In genomic region chr11:22695237-22695636, GRCm38 (mm10) we compare ENCODE assay signal across 19 mouse cellular contexts.
DNase-seq lines count a peak whose midpoint lies in the region; ATAC-seq and TF ChIP-seq lines count a peak whose summit lies in the region.
"Had no signal": no experiment of that assay in that cellular context is flagged by ENCODE, and none has a peak within 500 bp of the region (broad histone marks: within the 10 kb centered on the region; RNA-seq: fewer than 3 reads in every experiment).

No protein-coding gene starts in this region.

- H3K4me3 ChIP-seq in heart, adult 2 months, result no peak overlapping the region
- H3K4me3 ChIP-seq in heart, embryonic 11.5 days (ENCODE audit: low read depth, low read length), result no peak overlapping the region
- H3K4me3 ChIP-seq in kidney, embryonic 15.5 days (replicated peaks), result no peak overlapping the region
- no peak overlapping the region for H3K4me3 ChIP-seq in bone marrow macrophage, adult 2 months (ENCODE audit: insufficient read depth, low read length)
- H3K4me3 ChIP-seq in brown adipose tissue, adult 24 weeks (ENCODE audit: insufficient read depth, low read depth, low read length), result no peak overlapping the region
- H3K4me3 ChIP-seq: embryonic facial prominence, embryonic 13.5 days; forebrain, embryonic 13.5 days; gastrocnemius, adult 2 months; hindbrain, embryonic 13.5 days; intestine, embryonic 15.5 days had no signal

- H3K9me3 ChIP-seq in heart, embryonic 11.5 days (replicated peaks; ENCODE audit: control insufficient read depth, low read length), result no peaks in the 10 kb centered on the region
- H3K9me3 ChIP-seq in kidney, embryonic 15.5 days (replicated peaks), result no peaks in the 10 kb centered on the region
- H3K9me3 ChIP-seq: embryonic facial prominence, embryonic 13.5 days; forebrain, embryonic 13.5 days; hindbrain, embryonic 13.5 days; intestine, embryonic 15.5 days had no signal

- intact Hi-C loops in heart, adult 2 months (cut with DNase I), result loop anchor here (2.0 to 5.0 kb wide), 2 partner anchors 74 to 167 kb away; partner anchors contain the start of gene B3gnt2

- DNase-seq in heart, adult 2 months, result no peak
- no peak for DNase-seq in kidney, adult 9 months
- DNase-seq in thymus, postnatal 14 days, result no peak
- DNase-seq: adrenal gland, postnatal 25 days; cerebellum, adult 11 months; cerebellum, adult 8-10 months; cerebellum, postnatal 14 days; gastrocnemius, adult 2 months; gastrocnemius, postnatal 25 days; kidney, adult 18-20 months had no signal

- WGBS in heart, adult 2 months, result 86% methylated on average over 1 of the region's 1 CpGs
- WGBS in heart, embryonic 11.5 days (ENCODE audit: insufficient replicate concordance), result 81% methylated on average over 1 of the region's 1 CpGs
- WGBS in kidney, embryonic 15.5 days, result 93% methylated on average over 1 of the region's 1 CpGs

- no peak overlapping the region for H3K9ac ChIP-seq in heart, adult 2 months (ENCODE audit: low read depth, low read length)
- no peak overlapping the region for H3K9ac ChIP-seq in heart, embryonic 11.5 days (ENCODE audit: low read depth, low read length)
- H3K9ac ChIP-seq in kidney, embryonic 15.5 days, result no peak overlapping the region
- H3K9ac ChIP-seq: embryonic facial prominence, embryonic 13.5 days; forebrain, embryonic 13.5 days; hindbrain, embryonic 13.5 days; intestine, embryonic 15.5 days had no signal

- H3K4me1 ChIP-seq in heart, adult 2 months (ENCODE audit: control insufficient read depth, insufficient read depth, low read length), result peaks cover 13% of the 10 kb centered on the region
- peaks cover 4% of the 10 kb centered on the region; the same call in 1 of the 2 replicates for H3K4me1 ChIP-seq in heart, embryonic 11.5 days (ENCODE audit: control insufficient read depth, insufficient read depth, low read length)
- peaks cover 8% of the 10 kb centered on the region for H3K4me1 ChIP-seq in kidney, embryonic 15.5 days
- H3K4me1 ChIP-seq in bone marrow macrophage, adult 2 months (ENCODE audit: control insufficient read depth, insufficient read depth, low read length), result peaks cover 47% of the 10 kb centered on the region
- H3K4me1 ChIP-seq in brown adipose tissue, adult 24 weeks (ENCODE audit: control insufficient read depth, insufficient read depth, insufficient read length, low read length), result peaks cover 11% of the 10 kb centered on the region
- H3K4me1 ChIP-seq: intestine, embryonic 15.5 days had no signal

- peaks cover 8% of the 10 kb centered on the region; the same call in 1 of the 2 replicates for H3K36me3 ChIP-seq in heart, adult 2 months (ENCODE audit: control insufficient read depth, insufficient read depth, low read length)
- no peaks in the 10 kb centered on the region; the same call in 1 of the 2 replicates for H3K36me3 ChIP-seq in heart, embryonic 11.5 days (ENCODE audit: control insufficient read depth, insufficient read depth, low read length)
- H3K36me3 ChIP-seq in kidney, embryonic 15.5 days, result no peaks in the 10 kb centered on the region
- H3K36me3 ChIP-seq: embryonic facial prominence, embryonic 13.5 days; hindbrain, embryonic 13.5 days; intestine, embryonic 15.5 days had no signal

- no peaks in the 10 kb centered on the region for H3K79me2 ChIP-seq in heart, adult 2 months (replicated peaks; ENCODE audit: control insufficient read depth, insufficient read depth, low read length)

- TF ChIP-seq POLR2A in heart, adult 2 months (IDR thresholded peaks at IDR 0.05; ENCODE audit: insufficient read depth, low read depth, low read length), result no peak
- TF ChIP-seq POLR2A in bone marrow macrophage, adult 2 months (IDR thresholded peaks at IDR 0.05; ENCODE audit: borderline replicate concordance, low read depth, low read length), result no peak

- H3K27me3 ChIP-seq in heart, adult 2 months (ENCODE audit: control insufficient read depth, insufficient read depth, low read length), result no peaks in the 10 kb centered on the region
- no peaks in the 10 kb centered on the region for H3K27me3 ChIP-seq in heart, embryonic 11.5 days (ENCODE audit: control insufficient read depth, insufficient read depth, low read length)
- no peaks in the 10 kb centered on the region for H3K27me3 ChIP-seq in kidney, embryonic 15.5 days
- H3K27me3 ChIP-seq: embryonic facial prominence, embryonic 13.5 days; forebrain, embryonic 13.5 days; hindbrain, embryonic 13.5 days; intestine, embryonic 15.5 days had no signal

- TF ChIP-seq EP300 in heart, adult 2 months (IDR thresholded peaks at IDR 0.05; ENCODE audit: insufficient read depth, low read depth, low read length), result no peak

- H3K27ac ChIP-seq in heart, adult 2 months, result peak overlapping the region; percentile 17; the same call in 1 of the 2 replicates
- no peak overlapping the region for H3K27ac ChIP-seq in heart, embryonic 11.5 days (ENCODE audit: low read depth, low read length)
- H3K27ac ChIP-seq in kidney, embryonic 15.5 days, result peak overlapping the region; percentile 48; the same call in 1 of the 2 replicates
- H3K27ac ChIP-seq in bone marrow macrophage, adult 2 months (ENCODE audit: insufficient read depth, low read depth, low read length), result peak overlapping the region; percentile 81
- peak overlapping the region; percentile 7; the same call in 1 of the 2 replicates for H3K27ac ChIP-seq in brown adipose tissue, adult 24 weeks (replicated peaks; ENCODE audit: low read depth, low read length)
- H3K27ac ChIP-seq: embryonic facial prominence, embryonic 13.5 days; forebrain, embryonic 13.5 days; gastrocnemius, adult 2 months; hindbrain, embryonic 13.5 days; hindbrain, postnatal 0 days; intestine, embryonic 15.5 days had no signal

- peak; percentile 7; the same call in 1 of the 2 replicates for TF ChIP-seq CTCF in heart, adult 2 months (IDR thresholded peaks at IDR 0.05)
- no peak for TF ChIP-seq CTCF in bone marrow macrophage, adult 2 months (IDR thresholded peaks at IDR 0.05; ENCODE audit: low read depth, low read length)

- H3K4me2 ChIP-seq in heart, embryonic 11.5 days, result no peak overlapping the region
- H3K4me2 ChIP-seq in kidney, embryonic 15.5 days, result no peak overlapping the region
- H3K4me2 ChIP-seq: embryonic facial prominence, embryonic 13.5 days; forebrain, embryonic 13.5 days; hindbrain, embryonic 13.5 days; intestine, embryonic 15.5 days had no signal

- ATAC-seq in heart, embryonic 11.5 days (replicated peaks; ENCODE audit: insufficient number of reproducible peaks, low FRiP score, low TSS enrichment), result no peak
- ATAC-seq in kidney, embryonic 15.5 days (replicated peaks; ENCODE audit: low FRiP score), result no peak
- ATAC-seq: forebrain, embryonic 13.5 days; hindbrain, postnatal 0 days; intestine, embryonic 15.5 days had no signal
